20 mouse cellular contexts compared by ENCODE assay signal in genomic region chr6:72769915-72770776, GRCm38 (mm10). TPM values are rescaled to one million over a fixed set of nuclear protein-coding genes. Genes with fewer than 3 reads are reported as not detected.
DNase-seq lines count a peak whose midpoint lies in the region; ATAC-seq and TF ChIP-seq lines count a peak whose summit lies in the region.
"Had no signal": no experiment of that assay in that cellular context is flagged by ENCODE, and none has a peak within 500 bp of the region (broad histone marks: within the 10 kb centered on the region; RNA-seq: fewer than 3 reads in every experiment).

No protein-coding gene starts in this region.

- no peak for TF ChIP-seq CTCF in layer of hippocampus, adult 2 months (conservative IDR thresholded peaks at IDR 0.05)

- peak overlapping the region; percentile 44; the same call in 1 of the 2 replicates for H3K27ac ChIP-seq in kidney, embryonic 16.5 days (ENCODE audit: low read length)
- 0 out of 2 replicates have a peak overlapping the region, but pooled peaks have one; percentile 3 for H3K27ac ChIP-seq in embryonic facial prominence, embryonic 11.5 days (replicated peaks; ENCODE audit: low read depth, low read length)
- H3K27ac ChIP-seq in limb, embryonic 13.5 days, result peak overlapping the region; percentile 95
- H3K27ac ChIP-seq in layer of hippocampus, adult 2 months, result no peak overlapping the region
- H3K27ac ChIP-seq: hindbrain, embryonic 13.5 days; macrophage; midbrain, embryonic 13.5 days had no signal

- no peak for DNase-seq in kidney, postnatal 4 days
- DNase-seq in ES-CJ7 (ENCODE audit: low read depth, low spot score), result peak; percentile 76
- DNase-seq in embryonic facial prominence, embryonic 11.5 days (ENCODE audit: low spot score), result no peak
- no peak for DNase-seq in embryo, embryonic 10 days (ENCODE audit: low spot score)
- DNase-seq in layer of hippocampus, adult 2 months (ENCODE audit: low spot score in 2 of 2), result no peak
- DNase-seq in urinary bladder, adult 2 months (ENCODE audit: low spot score), result no peak
- DNase-seq: adrenal gland, adult 2 months; cerebellum, adult 9-10 months; gastrocnemius, postnatal 14 days; kidney, adult 2 months; layer of hippocampus, adult 9-11 months; right cerebral cortex, postnatal 25 days; thymus, postnatal 14 days had no signal

- H3K9ac ChIP-seq in kidney, embryonic 16.5 days (replicated peaks; ENCODE audit: low read length), result no peak overlapping the region
- H3K9ac ChIP-seq in embryonic facial prominence, embryonic 11.5 days (replicated peaks; ENCODE audit: low read length), result no peak overlapping the region
- 0 out of 2 replicates have a peak overlapping the region, but pooled peaks have one; percentile 19 for H3K9ac ChIP-seq in limb, embryonic 13.5 days
- H3K9ac ChIP-seq: forebrain, postnatal 0 days; heart, embryonic 13.5 days; hindbrain, embryonic 13.5 days; midbrain, embryonic 13.5 days had no signal

- no peaks in the 10 kb centered on the region for H3K9me3 ChIP-seq in kidney, embryonic 16.5 days (ENCODE audit: low read length)
- H3K9me3 ChIP-seq in embryonic facial prominence, embryonic 11.5 days (replicated peaks; ENCODE audit: control insufficient read depth, low read length), result no peaks in the 10 kb centered on the region
- H3K9me3 ChIP-seq in limb, embryonic 13.5 days, result no peaks in the 10 kb centered on the region
- H3K9me3 ChIP-seq: heart, embryonic 13.5 days; hindbrain, embryonic 13.5 days; midbrain, embryonic 13.5 days had no signal

- 77% methylated on average over 14 of the region's 14 CpGs for WGBS in kidney, embryonic 16.5 days
- 70% methylated on average over 14 of the region's 14 CpGs for WGBS in embryonic facial prominence, embryonic 11.5 days
- WGBS in limb, embryonic 13.5 days, result 71% methylated on average over 14 of the region's 14 CpGs

- no peak for ATAC-seq in kidney, embryonic 16.5 days (ENCODE audit: low FRiP score, low TSS enrichment)
- ATAC-seq in embryonic facial prominence, embryonic 11.5 days (replicated peaks; ENCODE audit: insufficient number of reproducible peaks, low FRiP score, low TSS enrichment, low read depth), result no peak
- ATAC-seq in limb, embryonic 13.5 days (ENCODE audit: low FRiP score, low read depth), result no peak
- ATAC-seq: forebrain, postnatal 0 days; midbrain, embryonic 13.5 days had no signal

- H3K36me3 ChIP-seq in kidney, embryonic 16.5 days (ENCODE audit: insufficient read depth, low read length), result peaks cover 6% of the 10 kb centered on the region; the same call in 1 of the 2 replicates
- H3K36me3 ChIP-seq in embryonic facial prominence, embryonic 11.5 days (replicated peaks; ENCODE audit: control insufficient read depth, insufficient read depth, low read depth, low read length), result peaks cover 3% of the 10 kb centered on the region
- H3K36me3 ChIP-seq in limb, embryonic 13.5 days, result peaks cover 28% of the 10 kb centered on the region
- H3K36me3 ChIP-seq: hindbrain, embryonic 13.5 days; midbrain, embryonic 13.5 days had no signal

- H3K4me3 ChIP-seq in kidney, embryonic 16.5 days (ENCODE audit: low read length), result no peak overlapping the region
- H3K4me3 ChIP-seq in embryonic facial prominence, embryonic 11.5 days (ENCODE audit: low read depth, low read length), result no peak overlapping the region
- H3K4me3 ChIP-seq in limb, embryonic 13.5 days, result no peak overlapping the region
- H3K4me3 ChIP-seq in layer of hippocampus, adult 2 months, result no peak overlapping the region
- H3K4me3 ChIP-seq: heart, embryonic 13.5 days; hindbrain, embryonic 13.5 days; midbrain, embryonic 13.5 days had no signal

- no peaks in the 10 kb centered on the region for H3K27me3 ChIP-seq in kidney, embryonic 16.5 days (ENCODE audit: insufficient read depth, low read length)
- no peaks in the 10 kb centered on the region for H3K27me3 ChIP-seq in embryonic facial prominence, embryonic 11.5 days (ENCODE audit: control insufficient read depth, insufficient read depth, low read length)
- no peaks in the 10 kb centered on the region for H3K27me3 ChIP-seq in limb, embryonic 13.5 days
- H3K27me3 ChIP-seq: heart, embryonic 13.5 days; hindbrain, embryonic 13.5 days; midbrain, embryonic 13.5 days had no signal

- H3K4me1 ChIP-seq in kidney, embryonic 16.5 days (ENCODE audit: insufficient read depth, low read length), result peaks cover 9% of the 10 kb centered on the region
- H3K4me1 ChIP-seq in embryonic facial prominence, embryonic 11.5 days (ENCODE audit: control insufficient read depth, insufficient read depth, low read length), result no peaks in the 10 kb centered on the region
- peaks cover 81% of the 10 kb centered on the region for H3K4me1 ChIP-seq in limb, embryonic 13.5 days

- no peak overlapping the region for H3K4me2 ChIP-seq in kidney, embryonic 16.5 days (replicated peaks; ENCODE audit: low read depth, low read length)
- no peak overlapping the region for H3K4me2 ChIP-seq in embryonic facial prominence, embryonic 11.5 days (ENCODE audit: low read depth, low read length)
- peak overlapping the region; percentile 37 for H3K4me2 ChIP-seq in limb, embryonic 13.5 days (replicated peaks)
- H3K4me2 ChIP-seq: heart, embryonic 13.5 days; hindbrain, embryonic 13.5 days; midbrain, embryonic 13.5 days had no signal

RNA-seq across cellular contexts. Expression of gene Tcf7l1, which starts 18.9 kb away (rescaled TPM):
- 31.5 and 35.6 TPM in 2 replicates for polyA plus RNA-seq in kidney, embryonic 16.5 days (2015; fragmentation: Nextera tagmentation; extraction: Ambion mirVana)
- polyA plus RNA-seq in embryonic facial prominence, embryonic 11.5 days (2014; fragmentation: Nextera tagmentation; extraction: Ambion mirVana), result 23.6 and 28.6 TPM in 2 replicates
- polyA plus RNA-seq in limb, embryonic 13.5 days (2015; fragmentation: Nextera tagmentation; extraction: Ambion mirVana), result 46.8 and 47.3 TPM in 2 replicates
- 1 to 10 TPM; 3.6 to 3.8 TPM for total RNA-seq in layer of hippocampus, adult 2 months (2021)
- polyA plus RNA-seq in urinary bladder, adult 2 months (2012; rRNA removed), result 19.5 and 28.0 TPM in 2 replicates
- polyA plus RNA-seq: macrophage had no signal
